Mouse (Mus musculus): Measurements from ENCODE around the gene Chst3.
"Not testable (repeated sequence)": the region's sequence is repeated elsewhere in the genome, so short reads cannot be mapped to it uniquely, and the experiment has no call there.

Gene Chst3

DNA sequence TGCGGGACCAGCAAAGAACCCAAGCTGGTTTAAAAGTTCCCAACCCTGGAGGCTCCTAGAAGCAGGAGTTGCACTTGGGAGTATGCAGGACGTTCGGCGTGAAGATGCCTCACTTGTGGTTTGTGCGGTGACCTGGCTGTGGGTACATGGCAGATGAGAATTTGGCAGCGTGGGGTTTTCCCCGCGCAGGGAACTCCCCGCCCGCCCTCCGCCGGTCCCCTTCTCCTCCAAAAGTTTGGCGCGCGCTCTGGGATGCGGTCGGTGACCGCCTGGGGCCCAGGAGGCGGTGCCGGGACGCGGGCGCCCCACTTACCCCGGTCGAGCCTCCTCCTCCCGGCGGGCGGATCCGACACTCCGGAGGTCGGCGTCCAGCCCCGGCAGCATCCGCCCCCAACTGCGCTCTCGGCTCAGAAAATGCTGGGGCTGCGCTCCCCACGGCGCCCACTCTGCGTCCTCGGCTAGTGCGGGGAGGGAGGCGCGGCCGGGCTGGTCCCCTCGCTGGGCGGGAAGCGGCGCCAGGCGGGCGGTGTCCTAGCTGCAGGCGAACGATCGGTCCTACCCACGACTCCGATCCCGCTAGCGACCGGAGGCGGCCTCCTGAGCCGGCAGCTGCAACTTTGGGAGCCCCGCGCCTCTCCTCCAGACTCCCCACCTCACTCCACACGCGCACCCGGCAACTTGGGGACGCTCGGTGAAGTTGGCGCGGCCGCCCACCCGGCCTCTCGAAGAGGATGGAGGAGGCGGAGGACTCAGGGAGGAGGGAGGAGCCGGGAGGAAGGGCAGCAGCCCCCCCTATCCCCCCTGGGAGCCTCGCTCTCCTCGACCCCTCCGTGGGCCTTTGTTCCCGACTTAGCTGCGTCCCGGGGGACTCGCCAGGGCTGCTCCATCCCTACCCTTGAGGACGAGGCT, at the start of gene Chst3:
TSS of gene Chst3 (minus strand) at position 670 of the 909 bp plus-strand sequence.
- peak; percentile 68 for DNase-seq (ENCODE audit: low spot score)

- no peak for DNase-seq (ENCODE audit: low spot score)
These were observed 49.7 kb upstream of the Chst3 start for GRCm38 (mm10) chr10:60268738-60269137.

DNA sequence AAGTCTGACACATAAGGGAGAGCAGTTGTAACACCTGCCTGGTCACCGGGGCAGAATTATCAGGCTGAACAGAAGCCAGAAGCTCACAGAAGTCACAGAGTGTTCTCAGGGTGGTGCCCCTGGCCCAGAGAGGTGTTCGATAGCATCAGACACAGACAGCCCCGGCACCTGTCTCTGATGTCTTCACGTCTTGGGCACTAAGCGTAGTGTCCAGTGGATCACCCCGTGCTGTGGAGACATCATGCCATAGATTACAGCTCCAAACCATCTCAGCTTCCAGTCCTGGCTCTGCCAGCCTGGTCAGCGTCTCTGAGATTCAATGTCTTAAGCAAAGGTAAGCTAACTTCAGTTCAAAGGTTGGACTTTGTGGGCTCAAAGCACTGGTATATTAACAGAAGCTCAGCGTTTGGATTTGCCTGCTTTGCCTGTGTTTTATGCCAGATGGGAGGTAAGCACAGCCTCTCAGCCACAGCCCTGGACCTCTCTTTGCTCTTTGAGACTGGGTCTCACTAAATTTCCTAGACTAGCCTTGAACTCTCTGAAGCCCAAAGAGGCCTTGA, 47.9 kb upstream of the Chst3 start:
- no peak for DNase-seq (ENCODE audit: low spot score)

GRCm38 (mm10) chr10:60265252-60265651, 46.2 kb upstream of the Chst3 start:
- no peak for DNase-seq (ENCODE audit: low spot score)

GRCm38 (mm10) chr10:60263351-60263750, 44.3 kb upstream of the Chst3 start:
- DNase-seq (ENCODE audit: low spot score), result no peak

DNA sequence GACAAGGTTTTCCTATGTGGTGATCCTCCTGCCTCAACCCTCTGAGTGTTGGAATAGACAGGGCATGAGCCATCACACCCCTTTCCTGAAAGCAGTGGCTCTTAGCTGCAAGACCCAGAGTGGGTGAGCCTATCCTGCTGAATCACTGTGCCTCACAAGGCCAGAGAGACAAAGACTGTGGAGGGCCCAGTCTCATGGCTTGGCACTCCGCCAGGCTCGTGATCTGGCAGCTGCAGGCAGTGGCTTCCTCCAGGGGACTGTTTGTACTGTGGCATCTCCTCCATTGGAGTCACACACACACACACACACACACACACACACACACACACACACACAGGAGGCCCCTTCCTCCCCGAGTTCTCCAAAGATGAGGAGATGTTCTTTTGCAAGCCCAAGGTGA, 43.3 kb upstream of the Chst3 start:
- no peak for DNase-seq (ENCODE audit: low spot score)

DNA sequence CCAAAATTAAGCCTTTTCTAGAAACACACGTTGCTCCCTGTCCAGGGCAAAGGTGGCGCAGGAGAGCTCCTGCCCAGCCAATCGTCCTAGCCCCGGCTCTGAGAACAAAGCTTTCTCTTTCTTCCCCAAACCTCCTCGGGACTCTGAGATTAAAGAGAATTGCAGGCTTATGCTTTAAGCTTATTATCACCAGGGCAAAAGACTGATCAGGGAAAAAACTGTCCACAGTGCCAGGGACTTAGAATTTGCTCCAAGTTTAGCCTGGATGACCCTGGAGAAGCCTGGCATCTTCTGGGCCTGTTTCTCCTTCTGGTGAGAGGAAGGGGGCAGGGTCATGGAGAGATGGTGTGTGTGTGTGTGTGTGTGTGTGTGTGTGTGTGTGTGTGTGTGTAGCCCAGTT, 42.5 kb upstream of the Chst3 start:
- DNase-seq (ENCODE audit: low spot score), result no peak

GRCm38 (mm10) chr10:60260557-60261294, 41.7 kb upstream of the Chst3 start:
- no peak for DNase-seq (ENCODE audit: low spot score)

DNA sequence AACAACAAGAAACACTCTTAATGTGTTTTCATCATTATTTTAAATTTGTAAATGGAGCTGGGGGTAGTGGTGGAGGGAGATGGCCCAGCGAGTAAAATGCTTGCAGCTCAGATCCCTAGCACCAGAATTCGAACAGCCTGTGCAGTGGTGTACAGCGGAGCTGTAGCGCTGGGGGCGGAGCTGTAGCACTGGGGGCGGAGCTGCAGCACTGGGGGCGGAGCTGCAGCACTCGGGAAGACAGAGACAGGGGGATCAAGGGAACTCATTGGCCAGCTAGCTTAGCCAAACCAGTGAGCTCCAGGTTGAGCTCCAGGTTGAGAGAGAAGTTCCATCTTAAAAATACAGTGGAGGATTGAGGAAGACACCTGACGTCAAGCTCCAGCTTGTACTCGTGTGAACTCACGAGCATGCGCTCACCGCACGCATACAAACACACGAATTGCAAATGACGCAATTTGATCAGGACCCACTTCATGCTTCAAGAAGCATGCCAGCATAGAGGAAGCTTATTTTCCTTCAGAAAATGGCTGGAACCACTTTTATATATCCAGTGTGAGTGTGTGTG, 38.3 kb upstream of the Chst3 start:
- DNase-seq (ENCODE audit: low spot score), result peak; percentile 24

- DNase-seq (ENCODE audit: low spot score), result no peak
These were observed 37.0 kb upstream of the Chst3 start for GRCm38 (mm10) chr10:60256088-60256487.

DNA sequence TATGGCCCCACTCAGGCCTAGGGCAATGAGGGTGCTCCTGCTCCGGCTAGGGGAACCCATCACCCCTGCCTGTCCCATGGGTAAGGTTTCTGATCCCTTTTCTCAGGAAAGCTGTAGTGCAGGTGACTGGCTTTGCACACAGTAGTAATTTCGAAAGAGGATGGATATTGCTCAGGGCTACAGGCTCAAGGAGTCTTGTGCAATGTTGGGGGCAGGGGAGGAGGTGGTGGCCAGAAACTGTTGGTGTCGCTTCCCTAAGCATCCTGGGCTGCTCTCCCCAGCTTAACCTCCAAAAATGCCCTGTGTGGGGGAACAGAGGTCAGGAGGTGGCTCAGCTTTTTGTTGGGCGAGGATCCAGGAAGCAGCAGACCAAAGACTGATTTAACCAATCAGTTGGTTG, 33.5 kb upstream of the Chst3 start:
- DNase-seq (ENCODE audit: low spot score), result no peak

DNA sequence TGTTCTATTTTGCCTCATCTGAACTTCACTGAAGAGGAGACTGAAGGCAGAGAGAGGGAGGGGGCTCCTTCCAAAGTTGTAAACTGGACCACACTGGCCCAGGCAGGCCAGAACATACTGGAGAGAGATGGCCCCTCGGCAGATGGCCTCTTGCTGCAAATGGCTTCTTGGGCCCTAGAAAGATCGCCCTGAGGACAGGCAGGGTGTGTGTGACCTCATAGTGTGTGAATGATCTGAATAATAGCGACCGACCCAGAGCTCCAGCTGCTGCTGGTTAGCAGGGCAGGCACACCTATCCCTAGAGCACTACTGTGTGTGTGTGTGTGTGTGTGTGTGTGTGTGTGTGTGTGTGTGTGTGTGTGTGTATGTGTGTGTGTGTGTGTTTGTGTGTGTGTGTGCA, 33.1 kb upstream of the Chst3 start:
- no peak for DNase-seq (ENCODE audit: low spot score)

DNA sequence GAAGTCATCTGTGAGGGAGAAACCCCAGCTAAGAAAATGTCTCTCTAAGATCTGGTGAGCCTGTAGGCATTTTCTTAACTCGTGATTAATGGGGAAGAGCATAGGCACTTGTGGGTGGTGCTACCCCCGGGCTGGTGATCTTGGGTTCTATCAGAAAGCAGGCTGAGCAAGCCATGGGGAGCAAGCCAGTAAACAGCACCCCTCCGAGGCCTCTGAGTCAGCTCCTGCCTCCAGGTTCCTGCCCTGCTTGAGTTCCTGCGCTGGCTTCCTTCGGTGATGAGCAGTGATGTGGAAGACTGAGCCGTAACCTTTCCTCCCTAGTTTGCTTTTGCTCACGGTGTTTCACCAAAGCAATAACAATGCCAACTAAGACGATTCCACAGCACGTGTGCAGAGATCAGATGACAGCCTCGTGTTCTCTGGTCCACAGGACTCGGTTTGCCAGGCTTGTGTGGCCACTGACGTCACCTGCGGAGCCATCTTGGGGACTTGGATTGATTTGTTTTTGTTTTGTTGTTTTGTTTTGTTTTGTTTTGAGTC, 31.4 kb upstream of the Chst3 start:
- no peak for DNase-seq (ENCODE audit: low spot score)

DNA sequence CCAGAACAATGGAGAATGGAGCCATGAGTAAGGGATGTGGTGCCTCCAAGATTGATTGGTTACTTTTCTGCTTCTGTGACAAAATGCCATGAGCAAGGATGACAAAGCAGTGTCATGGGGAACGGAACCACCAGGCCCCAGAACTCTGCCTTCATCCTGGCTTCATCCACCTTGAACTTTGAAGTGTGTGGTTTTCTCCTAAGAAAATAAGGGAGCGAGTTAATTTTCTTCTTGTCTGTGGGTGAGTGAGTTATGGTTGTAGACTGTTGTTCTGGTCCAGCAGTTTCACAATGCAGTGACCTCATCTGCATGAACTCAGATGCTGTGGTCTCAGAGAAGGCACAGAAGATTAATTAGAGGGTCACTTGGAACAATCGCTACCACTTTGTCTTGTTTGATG, 29.3 kb upstream of the Chst3 start:
- not testable (repeated sequence) for DNase-seq (ENCODE audit: low spot score)

GRCm38 (mm10) chr10:60246519-60246918, 27.5 kb upstream of the Chst3 start:
- peak; percentile 76 for DNase-seq (ENCODE audit: low spot score)

GRCm38 (mm10) chr10:60245635-60246034, 26.6 kb upstream of the Chst3 start:
- DNase-seq (ENCODE audit: low spot score), result no peak

GRCm38 (mm10) chr10:60245041-60245440, 26.0 kb upstream of the Chst3 start:
- DNase-seq (ENCODE audit: low spot score), result peak; percentile 96

- no peak for DNase-seq (ENCODE audit: low spot score)
These were observed 24.9 kb upstream of the Chst3 start for GRCm38 (mm10) chr10:60243941-60244340.

DNA sequence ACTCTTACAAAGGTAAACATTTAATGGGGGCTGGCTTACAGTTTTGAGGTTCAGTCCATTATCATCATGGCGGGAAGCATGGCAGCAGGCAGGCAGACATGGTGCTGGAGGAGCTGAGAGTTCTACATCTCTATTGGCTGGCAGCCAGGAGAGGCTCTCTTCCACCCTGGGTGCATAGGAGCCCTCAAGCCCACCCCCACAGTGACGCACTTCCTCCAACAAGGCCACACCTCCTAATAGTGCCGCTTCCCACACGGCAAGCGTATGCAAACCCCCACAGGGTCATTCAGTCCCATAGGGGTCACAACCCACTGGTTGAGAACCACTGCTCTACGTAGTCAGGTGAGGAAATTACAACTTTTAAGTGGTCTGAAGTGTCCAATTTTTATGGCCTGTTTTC, 21.4 kb upstream of the Chst3 start:
- no peak for DNase-seq (ENCODE audit: low spot score)

GRCm38 (mm10) chr10:60237475-60238154, 18.6 kb upstream of the Chst3 start:
- DNase-seq (ENCODE audit: low spot score), result peak; percentile 72

GRCm38 (mm10) chr10:60235876-60236275, 16.8 kb upstream of the Chst3 start:
- not testable (repeated sequence) for DNase-seq (ENCODE audit: low spot score)

- no peak for DNase-seq (ENCODE audit: low spot score)
These were observed 14.9 kb upstream of the Chst3 start for GRCm38 (mm10) chr10:60234006-60234405.

All from embryo, embryonic 10 days (tissue).